ENCODE assay signal across 14 mouse cellular contexts in genomic region chr10:41221204-41221603, GRCm38 (mm10).
DNase-seq lines count a peak whose midpoint lies in the region; ATAC-seq lines count a peak whose summit lies in the region.
"Had no signal": no experiment of that assay in that cellular context is flagged by ENCODE, and none has a peak within 500 bp of the region (broad histone marks: within the 10 kb centered on the region; RNA-seq: fewer than 3 reads in every experiment).

No protein-coding gene starts in this region.

- peak; percentile 19 for DNase-seq in heart, postnatal 4 days
- no peak for DNase-seq in heart, adult 8-10 months (ENCODE audit: low spot score)
- DNase-seq in spleen, adult 12 weeks (ENCODE audit: low spot score) = peak; percentile 78
- no peak for DNase-seq in spleen, adult 18-20 months
- DNase-seq in thymus, postnatal 14 days = no peak
- DNase-seq: heart, postnatal 14 days; kidney, postnatal 4 days; retina, postnatal 1 day; thymus, postnatal 4 days had no signal

- no peak overlapping the region for H3K4me3 ChIP-seq in heart, embryonic 12.5 days
- H3K4me3 ChIP-seq: left cerebral cortex, adult 2 months; liver, embryonic 15.5 days had no signal

- no peaks in the 10 kb centered on the region for H3K27me3 ChIP-seq in heart, embryonic 12.5 days (replicated peaks)
- H3K27me3 ChIP-seq: liver, embryonic 15.5 days had no signal

- H3K4me1 ChIP-seq in heart, embryonic 12.5 days (replicated peaks) = no peaks in the 10 kb centered on the region

- H3K9me3 ChIP-seq in heart, embryonic 12.5 days (replicated peaks) = no peaks in the 10 kb centered on the region
- H3K9me3 ChIP-seq: liver, embryonic 15.5 days had no signal

- H3K36me3 ChIP-seq in heart, embryonic 12.5 days = peaks cover 33% of the 10 kb centered on the region
- H3K36me3 ChIP-seq: liver, embryonic 15.5 days had no signal

- ATAC-seq in erythroid progenitor cell, adult 5-6 weeks (replicated peaks; ENCODE audit: low FRiP score, poor library complexity, severe bottlenecking) = peak; percentile 93
- ATAC-seq in heart, embryonic 12.5 days (ENCODE audit: insufficient number of reproducible peaks, low FRiP score) = no peak
- ATAC-seq: inflammation-experienced regulatory T-cells, adult 6 months had no signal

- H3K9ac ChIP-seq in heart, embryonic 12.5 days = no peak overlapping the region
- H3K9ac ChIP-seq: liver, embryonic 15.5 days had no signal

- 64% methylated on average over 4 of the region's 4 CpGs for WGBS in heart, embryonic 12.5 days

- H3K4me2 ChIP-seq in heart, embryonic 12.5 days = no peak overlapping the region
- H3K4me2 ChIP-seq: liver, embryonic 15.5 days had no signal

- no peak overlapping the region for H3K27ac ChIP-seq in heart, embryonic 12.5 days (ENCODE audit: poor library complexity, severe bottlenecking)
- H3K27ac ChIP-seq: left cerebral cortex, adult 2 months; liver, embryonic 15.5 days had no signal

Comparison
In these comparisons a context has a peak if more than half of its experiments do, and no peak if none do; other contexts are left out.
1. DNase-seq: peak in heart, postnatal 4 days (single experiment) and spleen, adult 12 weeks (single experiment); none in heart, adult 8-10 months (single experiment), spleen, adult 18-20 months (0 of 2) and thymus, postnatal 14 days (single experiment).